Mouse (Mus musculus) myocyte (in vitro differentiated cells): Measurements from ENCODE around the gene Slc25a16. TPM values are rescaled to one million over a fixed set of nuclear protein-coding genes. Genes with fewer than 3 reads are reported as not detected.

Experiments
- H3K27me3 ChIP-seq: one replicate; pipeline ENCODE4 v1.6.1; 2011; ENCODE audit not compliant: control insufficient read depth, insufficient read depth, insufficient read length
- H3K36me3 ChIP-seq: one replicate; pipeline ENCODE4 v1.6.1; 2011; ENCODE audit not compliant: control insufficient read depth, insufficient read depth
- H3K4me2 ChIP-seq: one replicate; pipeline ENCODE4 v1.6.1; 2011; ENCODE audit warnings: low read depth, control low read depth
- H3K4me3 ChIP-seq: one replicate; pipeline ENCODE4 v1.5.1; 2011; ENCODE audit warnings: mild to moderate bottlenecking, control low read depth, moderate library complexity
- H3K79me2 ChIP-seq: one replicate; pipeline ENCODE4 v1.6.1; 2011; ENCODE audit not compliant: control insufficient read depth, insufficient read depth
- H3ac ChIP-seq: one replicate; pipeline ENCODE4 v1.6.1; 2011; ENCODE audit not compliant: control insufficient read depth, insufficient read length
- CEBPB ChIP-seq: IDR thresholded peaks from 2 replicates; pipeline ENCODE4 v1.6.1; 2011; ENCODE audit warnings: mild to moderate bottlenecking, moderate library complexity; ENCODE audit not compliant: poor library complexity, insufficient read depth, severe bottlenecking
- E2F4 ChIP-seq: IDR thresholded peaks from one replicate; pipeline ENCODE4 v1.6.1; 2011; ENCODE audit warnings: mild to moderate bottlenecking, control low read depth, moderate library complexity; ENCODE audit not compliant: insufficient read depth
- MAX ChIP-seq: IDR thresholded peaks from one replicate; pipeline ENCODE4 v1.6.1; 2011; ENCODE audit warnings: low read depth, mild to moderate bottlenecking, control low read depth
- MYOD1 ChIP-seq, 3 experiments: IDR thresholded peaks; one replicate each; pipeline ENCODE4 v1.6.1; 2011; ENCODE audit warnings: control low read depth in 2 of 3, low read depth in 2 of 3, mild to moderate bottlenecking in 2 of 3, moderate library complexity in 1 of 3; ENCODE audit not compliant: insufficient read length in 2 of 3, control insufficient read depth in 1 of 3
- MYOG ChIP-seq, 3 experiments: IDR thresholded peaks; one replicate each; pipeline ENCODE4 v1.6.1; 2011; ENCODE audit warnings: control low read depth in 2 of 3, low read depth in 2 of 3, mild to moderate bottlenecking in 2 of 3; ENCODE audit not compliant: insufficient read length in 2 of 3, control insufficient read depth in 1 of 3, insufficient read depth in 1 of 3
- POLR2A ChIP-seq: IDR thresholded peaks from one replicate; pipeline ENCODE4 v1.6.1; 2011; ENCODE audit warnings: low read depth, mild to moderate bottlenecking, control low read depth, moderate library complexity; ENCODE audit not compliant: insufficient read length
- POLR2AphosphoS2 ChIP-seq: IDR thresholded peaks from one replicate; pipeline ENCODE4 v1.6.1; 2011; ENCODE audit warnings: low read depth, control low read depth; ENCODE audit not compliant: insufficient read length
- REST ChIP-seq: IDR thresholded peaks from one replicate; pipeline ENCODE4 v1.6.1; 2011; ENCODE audit warnings: mild to moderate bottlenecking, control low read depth, moderate library complexity; ENCODE audit not compliant: insufficient read depth, insufficient read length
- SRF ChIP-seq: IDR thresholded peaks from one replicate; pipeline ENCODE4 v1.6.1; 2011; ENCODE audit warnings: low read depth; ENCODE audit not compliant: control insufficient read depth, insufficient read length
- TCF12 ChIP-seq: IDR thresholded peaks from one replicate; pipeline ENCODE4 v1.6.1; 2011; ENCODE audit warnings: mild to moderate bottlenecking, control low read depth; ENCODE audit not compliant: poor library complexity, insufficient read depth, severe bottlenecking
- TCF3 ChIP-seq: IDR thresholded peaks from one replicate; pipeline ENCODE4 v1.6.1; 2011; ENCODE audit warnings: low read depth, control low read depth; ENCODE audit not compliant: insufficient read length
- USF1 ChIP-seq: IDR thresholded peaks from one replicate; pipeline ENCODE4 v1.6.1; 2011; ENCODE audit warnings: low read depth, mild to moderate bottlenecking, control low read depth, moderate library complexity
- polyA plus RNA-seq: library from polyadenylated mRNA; unstranded; fragments of >200 nt; fragmentation: generic; extraction: Trizol; gene quantifications from one replicate; pipeline ENCODE4 v1.2.1, GENCODE M21; 2012; ENCODE audit warnings: missing spikeins

Gene Slc25a16
- polyA plus RNA-seq, 1 experiment = 5.8 TPM

DNA sequence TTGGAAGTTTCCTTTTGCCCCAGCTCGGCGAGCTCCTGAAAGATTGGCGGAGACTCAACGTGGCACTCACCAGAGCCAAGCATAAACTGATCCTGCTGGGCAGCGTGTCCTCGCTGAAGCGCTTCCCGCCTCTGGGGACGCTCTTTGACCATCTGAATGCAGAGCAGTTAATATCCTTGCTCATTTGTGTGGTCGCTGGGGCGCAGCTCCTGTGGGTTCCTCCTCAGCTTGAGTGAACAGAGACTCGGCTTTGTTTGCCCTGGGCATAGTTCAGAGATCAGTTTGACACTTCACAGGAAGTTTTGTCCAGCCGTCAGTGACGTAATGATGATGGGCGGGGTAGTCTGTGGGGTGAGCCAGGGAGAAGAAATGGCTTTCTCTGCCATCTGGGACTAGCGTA, 51.4 kb downstream of the Slc25a16 start:
- Histone ChIP-seq H3K36me3 (no peaks in the 10 kb centered on the region), H3ac (no peak overlapping the region)
- no peak for TF ChIP-seq SRF
- TF ChIP-seq POLR2A = no peak
- TF ChIP-seq MYOD1 (IDR thresholded peaks at IDR 0.05; ENCODE audit: control insufficient read depth in 1 of 3, insufficient read length in 2 of 3, low read depth in 2 of 3) = no peak
- no peak for TF ChIP-seq TCF12
- no peak for TF ChIP-seq MAX
- TF ChIP-seq E2F4 = no peak
- TF ChIP-seq USF1 = no peak
- TF ChIP-seq MYOG (IDR thresholded peaks at IDR 0.05; ENCODE audit: control insufficient read depth in 1 of 3, insufficient read depth in 1 of 3, insufficient read length in 2 of 3, low read depth in 2 of 3) = no peak
- TF ChIP-seq TCF3 = no peak
- no peak for TF ChIP-seq CEBPB
- no peak for TF ChIP-seq REST
- no peak for TF ChIP-seq POLR2AphosphoS2

DNA sequence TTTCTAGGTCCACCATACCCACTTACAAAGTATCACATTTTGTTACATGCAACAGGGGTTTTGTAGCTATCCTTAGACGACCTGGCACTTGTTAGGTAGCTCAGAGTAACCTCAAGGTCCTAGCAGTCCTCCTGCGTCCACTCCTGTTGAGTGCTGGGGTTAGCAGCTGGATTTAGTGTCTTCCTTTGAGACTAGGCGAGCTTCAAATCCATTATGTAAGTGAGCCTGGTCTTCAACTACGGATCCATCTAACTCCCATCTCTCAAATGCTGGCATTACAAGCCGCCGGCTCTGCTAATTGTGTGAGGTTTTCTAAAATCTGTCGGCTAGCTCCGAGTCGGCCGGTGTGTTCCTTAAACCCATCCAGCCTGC, 59.2 kb downstream of the Slc25a16 start:
- Histone ChIP-seq H3K4me3 (peak overlapping the region; percentile 55), H3K36me3 (no peaks in the 10 kb centered on the region), H3ac (peak overlapping the region; percentile 38), H3K27me3 (no peaks in the 10 kb centered on the region), H3K79me2 (peaks cover 6% of the 10 kb centered on the region), H3K4me2 (peak overlapping the region; percentile 59)
- no peak for TF ChIP-seq POLR2A
- no peak for TF ChIP-seq CEBPB
- TF ChIP-seq USF1 = no peak
- TF ChIP-seq E2F4 = no peak
- no peak for TF ChIP-seq POLR2AphosphoS2
- no peak for TF ChIP-seq SRF
- no peak for TF ChIP-seq REST
- no peak for TF ChIP-seq MYOD1 (IDR thresholded peaks at IDR 0.05; ENCODE audit: control insufficient read depth in 1 of 3, insufficient read length in 2 of 3, low read depth in 2 of 3)
- TF ChIP-seq MAX = no peak
- TF ChIP-seq TCF3 = no peak
- no peak for TF ChIP-seq MYOG (IDR thresholded peaks at IDR 0.05; ENCODE audit: control insufficient read depth in 1 of 3, insufficient read depth in 1 of 3, insufficient read length in 2 of 3, low read depth in 2 of 3)
- no peak for TF ChIP-seq TCF12

More for the DNA sequence above, 51.4 kb downstream of the Slc25a16 start:
- Histone ChIP-seq H3K4me3 (no peak overlapping the region), H3K79me2 (no peaks in the 10 kb centered on the region), H3K4me2 (no peak overlapping the region), H3K27me3 (no peaks in the 10 kb centered on the region)

DNA sequence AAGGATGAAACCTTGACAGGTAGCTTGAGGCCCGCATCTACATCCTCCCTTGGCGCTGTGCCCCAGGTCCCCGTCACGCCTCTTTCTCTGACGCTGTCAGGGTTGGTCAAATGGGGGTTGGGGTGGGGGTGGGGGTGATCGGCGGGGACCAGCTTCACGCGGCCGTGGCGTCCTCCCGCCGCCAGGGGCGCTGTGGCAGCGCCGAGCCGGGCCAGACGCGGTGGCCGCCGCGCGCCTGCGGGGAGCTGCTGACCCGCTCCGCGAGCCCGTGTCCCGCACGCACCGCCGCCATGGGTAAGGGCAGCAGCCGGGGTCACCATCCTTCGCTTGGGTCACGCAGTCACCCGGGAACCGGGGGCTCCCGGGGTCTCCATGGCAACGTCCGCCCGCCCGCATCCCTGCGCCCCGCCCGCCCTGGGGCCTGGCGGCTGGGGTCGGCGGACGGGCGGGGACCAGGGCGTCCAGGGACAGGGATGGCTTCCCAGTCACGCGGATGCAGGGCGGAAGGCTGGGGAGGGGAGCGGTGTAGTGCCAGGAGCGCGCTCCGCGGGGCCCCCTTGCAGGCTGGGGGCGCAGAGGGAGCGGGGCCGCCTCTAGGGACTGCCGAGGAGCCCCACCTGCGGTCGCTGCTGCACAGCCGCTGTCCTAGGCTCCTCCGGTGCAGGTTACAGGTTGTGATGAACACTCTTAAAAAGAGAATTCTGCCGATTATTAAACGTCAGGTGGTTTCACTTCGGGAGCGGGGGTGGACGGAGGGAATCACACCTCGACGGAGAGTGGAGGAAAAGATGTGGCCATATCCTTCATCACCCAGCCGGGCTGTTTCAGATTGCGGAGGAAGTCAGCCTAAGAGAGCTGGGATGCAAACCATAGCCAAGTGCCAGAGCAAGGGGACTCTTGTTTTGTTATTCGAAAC, 59.9 kb downstream of the Slc25a16 start, which contains the start of gene Rufy2:
TSS of gene Rufy2 (plus strand) at position 185 of the 916 bp plus-strand sequence.
- peaks cover 6% of the 10 kb centered on the region for H3K79me2 ChIP-seq
- H3K27me3 ChIP-seq = no peaks in the 10 kb centered on the region
- H3K4me3 ChIP-seq = peak within 1 kb of the TSS; percentile 55
- no peaks in the 10 kb centered on the region for H3K36me3 ChIP-seq
- peak within 1 kb of the TSS; percentile 88 for H3K4me2 ChIP-seq
- peak within 1 kb of the TSS; percentile 38 for H3ac ChIP-seq
- TF ChIP-seq POLR2A (peak; percentile 85), REST (no peak), TCF12 (no peak), CEBPB (no peak), USF1 (no peak), E2F4 (no peak), MAX (no peak), MYOD1 (IDR thresholded peaks at IDR 0.05; ENCODE audit: control insufficient read depth in 1 of 3, insufficient read length in 2 of 3, low read depth in 2 of 3) (peak in 1 of 3 experiments; percentile 49), MYOG (IDR thresholded peaks at IDR 0.05; ENCODE audit: control insufficient read depth in 1 of 3, insufficient read depth in 1 of 3, insufficient read length in 2 of 3, low read depth in 2 of 3) (peak in 1 of 3 experiments; percentile 29), POLR2AphosphoS2 (peak; percentile 69)

DNA sequence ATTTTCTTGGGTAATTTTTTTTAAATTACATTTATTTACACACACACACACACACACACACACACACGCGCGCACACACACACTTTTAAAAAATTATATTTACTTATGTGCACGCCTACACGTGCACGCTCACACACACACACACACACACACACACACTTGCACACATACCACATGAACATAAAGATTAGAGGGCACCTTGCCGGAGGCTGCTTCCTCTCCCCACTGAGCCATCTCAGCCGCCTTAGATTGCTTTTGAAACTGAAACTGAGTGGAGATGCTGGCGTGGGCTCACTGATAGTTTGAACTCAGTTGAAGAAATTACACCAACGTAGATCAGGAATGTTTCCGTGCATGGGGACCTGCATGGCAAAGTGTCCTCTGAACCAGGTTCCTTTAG, 63.6 kb downstream of the Slc25a16 start:
- Histone ChIP-seq H3ac (no peak overlapping the region), H3K36me3 (no peaks in the 10 kb centered on the region), H3K79me2 (peaks cover 6% of the 10 kb centered on the region), H3K4me3 (no peak overlapping the region), H3K4me2 (no peak overlapping the region), H3K27me3 (no peaks in the 10 kb centered on the region)
- TF ChIP-seq MYOD1 (IDR thresholded peaks at IDR 0.05; ENCODE audit: control insufficient read depth in 1 of 3, insufficient read length in 2 of 3, low read depth in 2 of 3) = no peak

DNA sequence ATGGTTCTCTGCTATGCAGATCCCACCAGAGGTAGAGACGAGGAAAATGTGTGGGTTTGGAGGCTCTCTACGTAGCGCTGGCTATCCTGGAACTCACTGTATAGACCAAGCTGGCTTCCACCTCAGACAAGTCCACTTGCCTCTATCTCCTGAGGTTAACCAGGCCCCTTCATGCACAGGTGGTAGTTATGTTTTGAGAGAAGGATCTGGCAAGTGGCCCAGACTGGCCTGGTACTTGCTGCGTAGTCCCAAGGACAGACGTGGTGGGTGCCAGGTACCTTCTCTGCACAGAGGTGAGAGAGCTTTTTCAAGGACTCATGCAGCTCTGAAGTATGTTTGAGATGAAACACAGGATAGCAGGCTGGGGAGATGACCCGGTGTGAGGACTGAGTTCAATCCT, 64.1 kb downstream of the Slc25a16 start:
- no peak for TF ChIP-seq MYOD1 (IDR thresholded peaks at IDR 0.05; ENCODE audit: control insufficient read depth in 1 of 3, insufficient read length in 2 of 3, low read depth in 2 of 3)
- no peak for TF ChIP-seq SRF
- no peak for TF ChIP-seq MYOG (IDR thresholded peaks at IDR 0.05; ENCODE audit: control insufficient read depth in 1 of 3, insufficient read depth in 1 of 3, insufficient read length in 2 of 3, low read depth in 2 of 3)
- TF ChIP-seq E2F4 = no peak
- TF ChIP-seq CEBPB = no peak
- no peak for TF ChIP-seq POLR2A
- TF ChIP-seq USF1 = no peak
- no peak for TF ChIP-seq MAX
- no peak for TF ChIP-seq REST
- TF ChIP-seq POLR2AphosphoS2 = no peak
- no peak for TF ChIP-seq TCF3
- no peak for TF ChIP-seq TCF12
- Histone ChIP-seq H3K27me3 (no peaks in the 10 kb centered on the region), H3K4me3 (no peak overlapping the region), H3K36me3 (no peaks in the 10 kb centered on the region), H3K4me2 (no peak overlapping the region), H3ac (no peak overlapping the region), H3K79me2 (peaks cover 6% of the 10 kb centered on the region)
